Mouse (Mus musculus): Measurements from ENCODE around the gene Washc2. TPM values are rescaled to one million over a fixed set of nuclear protein-coding genes. Genes with fewer than 3 reads are reported as not detected.
A peak's percentile ranks its signal among the peaks of the same experiment; 100 is the strongest.
"Not testable (repeated sequence)": the region's sequence is repeated elsewhere in the genome, so short reads cannot be mapped to it uniquely, and the experiment has no call there.

The Washc2 gene
- polyA plus RNA-seq, 1 experiment from 2014 or later: 40.0 TPM

GRCm38 (mm10) chr6:116193394-116194393 lies 14.1 kb upstream of the Washc2 start, which contains the start of gene Tmcc1:
TSS of gene Tmcc1 (minus strand) at chr6:116193486.
- Histone ChIP-seq H3K9me3 (replicated peaks; ENCODE audit: control insufficient read depth, low read length) (no peaks in the 10 kb centered on the region), H3K27me3 (ENCODE audit: control insufficient read depth, insufficient read depth, low read length) (no peaks in the 10 kb centered on the region), H3K27ac (ENCODE audit: low read length) (peak within 1 kb of the TSS; percentile 74), H3K36me3 (ENCODE audit: control insufficient read depth, insufficient read depth, low read length) (no peaks in the 10 kb centered on the region), H3K9ac (ENCODE audit: low read length) (peak within 1 kb of the TSS; percentile 96), H3K4me3 (replicated peaks; ENCODE audit: low read length) (peak within 1 kb of the TSS; percentile 83), H3K4me1 (ENCODE audit: control insufficient read depth, insufficient read depth, low read length) (peaks cover 18% of the 10 kb centered on the region; the same call in 1 of the 2 replicates), H3K4me2 (ENCODE audit: low read depth, low read length) (peak within 1 kb of the TSS; percentile 83)
- peak; percentile 95 for ATAC-seq (ENCODE audit: insufficient read depth, low FRiP score)
- 2% methylated on average over 48 of the region's 68 CpGs for WGBS

- Histone ChIP-seq H3K4me2 (ENCODE audit: low read depth, low read length) (no peak overlapping the region), H3K27me3 (ENCODE audit: control insufficient read depth, insufficient read depth, low read length) (no peaks in the 10 kb centered on the region), H3K4me3 (replicated peaks; ENCODE audit: low read length) (no peak overlapping the region), H3K4me1 (ENCODE audit: control insufficient read depth, insufficient read depth, low read length) (peaks cover 15% of the 10 kb centered on the region; the same call in 1 of the 2 replicates), H3K36me3 (ENCODE audit: control insufficient read depth, insufficient read depth, low read length) (no peaks in the 10 kb centered on the region), H3K27ac (ENCODE audit: low read length) (no peak overlapping the region), H3K9me3 (replicated peaks; ENCODE audit: control insufficient read depth, low read length) (no peaks in the 10 kb centered on the region), H3K9ac (ENCODE audit: low read length) (no peak overlapping the region)
- WGBS: 59% methylated on average over 8 of the region's 8 CpGs
- no peak for ATAC-seq (ENCODE audit: insufficient read depth, low FRiP score)
These were observed 12.0 kb upstream of the Washc2 start for GRCm38 (mm10) chr6:116195811-116196210.

GRCm38 (mm10) chr6:116198173-116198572 lies 9.7 kb upstream of the Washc2 start:
- Histone ChIP-seq H3K27me3 (ENCODE audit: control insufficient read depth, insufficient read depth, low read length) (no peaks in the 10 kb centered on the region), H3K9me3 (replicated peaks; ENCODE audit: control insufficient read depth, low read length) (no peaks in the 10 kb centered on the region), H3K4me1 (ENCODE audit: control insufficient read depth, insufficient read depth, low read length) (0 out of 2 replicates have a peak, but pooled peaks cover 7% of the 10 kb centered on the region), H3K9ac (ENCODE audit: low read length) (no peak overlapping the region), H3K36me3 (ENCODE audit: control insufficient read depth, insufficient read depth, low read length) (no peaks in the 10 kb centered on the region), H3K4me3 (replicated peaks; ENCODE audit: low read length) (no peak overlapping the region), H3K4me2 (ENCODE audit: low read depth, low read length) (no peak overlapping the region), H3K27ac (ENCODE audit: low read length) (no peak overlapping the region)
- ATAC-seq (ENCODE audit: insufficient read depth, low FRiP score): no peak
- WGBS: 32% methylated on average over 3 of the region's 3 CpGs

GRCm38 (mm10) chr6:116199682-116200081 lies 8.2 kb upstream of the Washc2 start:
- Histone ChIP-seq H3K4me2 (ENCODE audit: low read depth, low read length) (no peak overlapping the region), H3K9ac (ENCODE audit: low read length) (no peak overlapping the region), H3K4me3 (replicated peaks; ENCODE audit: low read length) (no peak overlapping the region), H3K4me1 (ENCODE audit: control insufficient read depth, insufficient read depth, low read length) (no peaks in the 10 kb centered on the region), H3K27me3 (ENCODE audit: control insufficient read depth, insufficient read depth, low read length) (no peaks in the 10 kb centered on the region), H3K9me3 (replicated peaks; ENCODE audit: control insufficient read depth, low read length) (no peaks in the 10 kb centered on the region), H3K36me3 (ENCODE audit: control insufficient read depth, insufficient read depth, low read length) (no peaks in the 10 kb centered on the region), H3K27ac (ENCODE audit: low read length) (no peak overlapping the region)
- no peak for ATAC-seq (ENCODE audit: insufficient read depth, low FRiP score)
- 66% methylated on average over 2 of the region's 2 CpGs for WGBS

DNA sequence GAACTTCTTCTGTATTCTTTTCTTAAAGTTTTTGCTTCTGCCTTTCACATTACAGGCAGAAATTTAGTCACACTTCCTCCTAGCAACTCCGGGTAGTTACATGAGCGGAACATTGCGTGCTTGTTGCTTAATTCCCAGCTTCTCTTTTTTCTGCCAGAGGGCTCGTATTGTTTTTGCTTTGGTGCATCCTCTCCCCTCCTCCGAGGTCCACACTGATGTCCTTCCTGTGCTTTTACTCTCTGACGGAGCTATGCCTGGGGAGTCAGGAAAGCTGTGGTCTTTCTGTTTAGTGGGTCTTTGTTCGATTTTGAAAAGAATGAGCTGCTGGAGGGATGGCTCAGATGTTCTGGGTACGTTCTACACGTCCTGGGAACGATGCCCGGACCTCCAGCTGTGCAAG lies 19.9 kb downstream of the Washc2 start:
- Histone ChIP-seq H3K4me1 (ENCODE audit: control insufficient read depth, insufficient read depth, low read length) (no peaks in the 10 kb centered on the region), H3K4me3 (replicated peaks; ENCODE audit: low read length) (no peak overlapping the region), H3K27me3 (ENCODE audit: control insufficient read depth, insufficient read depth, low read length) (no peaks in the 10 kb centered on the region), H3K36me3 (ENCODE audit: control insufficient read depth, insufficient read depth, low read length) (peaks cover 22% of the 10 kb centered on the region), H3K27ac (ENCODE audit: low read length) (no peak overlapping the region), H3K9ac (ENCODE audit: low read length) (no peak overlapping the region), H3K9me3 (replicated peaks; ENCODE audit: control insufficient read depth, low read length) (no peaks in the 10 kb centered on the region), H3K4me2 (ENCODE audit: low read depth, low read length) (no peak overlapping the region)
- WGBS: 79% methylated on average over 11 of the region's 11 CpGs
- no peak for ATAC-seq (ENCODE audit: insufficient read depth, low FRiP score)

DNA sequence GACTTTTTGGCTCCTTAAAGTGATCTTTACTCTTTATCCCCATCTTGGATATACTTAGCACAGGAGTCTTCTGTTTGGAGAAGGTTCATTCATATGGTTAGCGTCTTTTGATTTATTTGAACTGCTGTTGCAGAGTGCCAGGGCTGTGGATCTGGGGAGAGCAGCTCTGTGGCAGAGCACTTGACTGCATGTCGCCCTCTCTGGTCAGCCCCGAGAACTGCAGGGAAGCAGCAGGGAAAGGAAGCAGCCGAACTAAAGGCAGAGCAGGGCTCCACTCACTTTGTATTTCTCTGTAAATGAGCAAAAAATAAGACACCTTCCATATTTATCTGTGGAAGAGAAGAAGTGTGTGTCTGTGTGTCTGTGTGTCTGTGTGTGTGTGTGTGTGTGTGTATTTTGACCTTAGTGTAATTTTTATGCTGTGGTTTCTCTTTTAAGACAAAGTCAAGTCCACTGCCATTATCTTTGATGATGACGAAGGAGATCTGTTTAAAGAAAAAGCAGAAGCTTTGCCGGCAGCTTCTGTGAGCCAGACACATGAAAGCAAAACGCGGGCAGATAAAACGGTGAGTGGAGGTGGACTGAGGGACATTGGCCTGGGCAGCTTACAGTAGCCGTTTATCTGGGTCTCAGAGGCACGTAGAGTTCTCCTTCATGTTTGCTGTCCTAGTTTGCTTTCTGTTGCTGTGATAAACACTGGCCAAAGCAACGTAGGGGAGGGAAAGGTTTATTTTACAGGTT lies 21.1 kb downstream of the Washc2 start:
- Histone ChIP-seq H3K36me3 (ENCODE audit: control insufficient read depth, insufficient read depth, low read length) (peaks cover 21% of the 10 kb centered on the region; the same call in 1 of the 2 replicates), H3K9me3 (replicated peaks; ENCODE audit: control insufficient read depth, low read length) (no peaks in the 10 kb centered on the region)
- 59% methylated on average over 12 of the region's 12 CpGs for WGBS

GRCm38 (mm10) chr6:116234821-116235220 lies 27.0 kb downstream of the Washc2 start:
- not testable (repeated sequence) for H3K27ac ChIP-seq (ENCODE audit: low read length); H3K4me1 ChIP-seq (ENCODE audit: control insufficient read depth, insufficient read depth, low read length); H3K9ac ChIP-seq (ENCODE audit: low read length); H3K27me3 ChIP-seq (ENCODE audit: control insufficient read depth, insufficient read depth, low read length); H3K4me3 ChIP-seq (replicated peaks; ENCODE audit: low read length); ATAC-seq (ENCODE audit: insufficient read depth, low FRiP score); H3K4me2 ChIP-seq (ENCODE audit: low read depth, low read length); H3K9me3 ChIP-seq (replicated peaks; ENCODE audit: control insufficient read depth, low read length)
- peaks cover 19% of the 10 kb centered on the region; the same call in 1 of the 2 replicates for H3K36me3 ChIP-seq (ENCODE audit: control insufficient read depth, insufficient read depth, low read length)
- 84% methylated on average over 2 of the region's 2 CpGs for WGBS

More for the DNA sequence above, 21.1 kb downstream of the Washc2 start:
- no peak overlapping the region for H3K4me2 ChIP-seq (ENCODE audit: low read depth, low read length)
- no peak for ATAC-seq (ENCODE audit: insufficient read depth, low FRiP score)
- no peak overlapping the region for H3K9ac ChIP-seq (ENCODE audit: low read length)
- H3K27ac ChIP-seq (ENCODE audit: low read length): no peak overlapping the region
- no peaks in the 10 kb centered on the region for H3K4me1 ChIP-seq (ENCODE audit: control insufficient read depth, insufficient read depth, low read length)
- no peak overlapping the region for H3K4me3 ChIP-seq (replicated peaks; ENCODE audit: low read length)
- H3K27me3 ChIP-seq (ENCODE audit: control insufficient read depth, insufficient read depth, low read length): no peaks in the 10 kb centered on the region

DNA sequence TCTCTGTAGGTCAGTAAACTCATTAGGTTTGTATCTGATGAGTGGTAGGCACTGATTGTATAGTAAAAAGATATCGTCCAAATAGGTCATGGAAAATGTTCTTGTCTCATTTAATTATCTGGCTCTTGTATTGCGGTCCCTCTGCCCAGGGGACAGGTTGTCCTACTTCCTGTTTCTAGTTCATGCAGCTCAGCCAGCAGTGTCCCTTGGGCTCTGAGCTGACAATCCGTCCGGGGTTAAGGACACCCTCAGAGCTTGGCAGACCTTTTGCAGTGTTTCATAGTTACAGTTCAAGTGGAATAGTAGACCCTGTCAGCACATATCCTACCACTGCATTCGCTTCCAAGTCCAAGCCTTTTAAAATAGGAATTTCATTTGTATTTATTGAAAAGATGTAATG lies 27.5 kb downstream of the Washc2 start:
- Histone ChIP-seq H3K36me3 (ENCODE audit: control insufficient read depth, insufficient read depth, low read length) (peaks cover 22% of the 10 kb centered on the region; the same call in 1 of the 2 replicates), H3K27ac (ENCODE audit: low read length) (no peak overlapping the region)
- no peak for ATAC-seq (ENCODE audit: insufficient read depth, low FRiP score)

GRCm38 (mm10) chr6:116238083-116238482 lies 30.2 kb downstream of the Washc2 start:
- WGBS: 89% methylated on average over 5 of the region's 5 CpGs
- no peak for ATAC-seq (ENCODE audit: insufficient read depth, low FRiP score)
- Histone ChIP-seq H3K9ac (ENCODE audit: low read length) (no peak overlapping the region), H3K27ac (ENCODE audit: low read length) (no peak overlapping the region), H3K4me3 (replicated peaks; ENCODE audit: low read length) (no peak overlapping the region), H3K4me2 (ENCODE audit: low read depth, low read length) (no peak overlapping the region), H3K27me3 (ENCODE audit: control insufficient read depth, insufficient read depth, low read length) (no peaks in the 10 kb centered on the region), H3K4me1 (ENCODE audit: control insufficient read depth, insufficient read depth, low read length) (no peaks in the 10 kb centered on the region), H3K9me3 (replicated peaks; ENCODE audit: control insufficient read depth, low read length) (no peaks in the 10 kb centered on the region), H3K36me3 (ENCODE audit: control insufficient read depth, insufficient read depth, low read length) (peaks cover 11% of the 10 kb centered on the region; the same call in 1 of the 2 replicates)

More for the DNA sequence above, 27.5 kb downstream of the Washc2 start:
- no peaks in the 10 kb centered on the region for H3K4me1 ChIP-seq (ENCODE audit: control insufficient read depth, insufficient read depth, low read length)
- no peak overlapping the region for H3K9ac ChIP-seq (ENCODE audit: low read length)
- H3K9me3 ChIP-seq (replicated peaks; ENCODE audit: control insufficient read depth, low read length): no peaks in the 10 kb centered on the region
- 89% methylated on average over 5 of the region's 5 CpGs for WGBS
- no peaks in the 10 kb centered on the region for H3K27me3 ChIP-seq (ENCODE audit: control insufficient read depth, insufficient read depth, low read length)
- H3K4me2 ChIP-seq (ENCODE audit: low read depth, low read length): no peak overlapping the region
- no peak overlapping the region for H3K4me3 ChIP-seq (replicated peaks; ENCODE audit: low read length)

All from stomach, embryonic 16.5 days (tissue).